Mouse (Mus musculus) Muller cell, postnatal 12 days (primary cell): Measurements from ENCODE around the gene Ulk3.

Source experiments
- DNase-seq: peaks from one replicate; pipeline ENCODE4 v3.0.0-alpha.2; 2015; ENCODE audit errors: inconsistent ontology term

Ulk3 gene

DNA sequence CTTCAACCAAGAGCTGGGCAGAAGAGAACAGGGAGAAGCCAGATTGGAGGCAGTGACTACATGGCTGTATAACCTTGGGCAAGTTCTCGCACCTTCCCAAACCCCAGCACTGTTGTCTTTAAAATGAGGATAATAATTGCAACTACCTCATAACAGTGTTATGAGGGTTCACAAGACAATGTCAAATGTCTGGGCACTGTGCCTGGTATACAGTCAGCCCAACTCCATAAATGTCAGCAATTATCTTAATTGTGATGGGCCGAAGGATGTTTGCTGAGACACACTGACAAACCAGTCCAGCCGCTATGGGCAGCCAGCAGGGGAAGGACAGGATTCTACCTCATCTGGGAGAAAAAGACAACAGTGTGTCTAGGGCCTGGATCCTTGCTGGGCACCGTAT is 25.5 kb downstream of the Ulk3 start:
- DNase-seq, result peak; percentile 76

DNA sequence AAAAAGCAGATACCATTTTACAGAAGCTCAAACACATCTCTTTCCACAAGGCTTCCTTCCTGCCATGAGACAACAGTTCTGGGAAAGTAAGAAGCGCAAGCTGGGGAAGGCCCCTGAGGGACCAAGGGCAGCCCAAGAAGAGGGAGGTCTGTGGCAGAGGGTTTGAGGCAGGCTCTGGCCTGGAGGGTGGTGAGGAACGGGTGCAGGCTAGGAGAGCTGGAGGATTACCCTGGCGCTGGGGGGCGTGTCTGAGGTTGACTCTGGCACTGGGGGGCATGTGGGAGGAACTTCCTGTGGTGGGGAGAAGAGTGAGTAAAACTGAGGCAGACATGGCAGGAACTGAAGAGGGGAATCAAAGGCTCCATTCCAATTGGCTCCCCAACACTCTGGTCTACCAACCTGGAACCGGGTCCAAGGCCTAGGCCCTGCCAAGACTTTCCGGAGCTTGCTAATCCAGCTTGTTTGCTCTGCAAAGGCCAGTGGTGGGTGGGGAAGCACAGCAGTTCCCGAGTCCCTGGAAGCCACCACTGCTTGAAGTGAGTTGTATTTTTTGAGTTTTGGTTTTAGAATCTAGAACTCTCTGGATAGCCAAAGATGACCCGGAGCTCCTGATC is 28.4 kb downstream of the Ulk3 start:
- DNase-seq, result no peak

DNA sequence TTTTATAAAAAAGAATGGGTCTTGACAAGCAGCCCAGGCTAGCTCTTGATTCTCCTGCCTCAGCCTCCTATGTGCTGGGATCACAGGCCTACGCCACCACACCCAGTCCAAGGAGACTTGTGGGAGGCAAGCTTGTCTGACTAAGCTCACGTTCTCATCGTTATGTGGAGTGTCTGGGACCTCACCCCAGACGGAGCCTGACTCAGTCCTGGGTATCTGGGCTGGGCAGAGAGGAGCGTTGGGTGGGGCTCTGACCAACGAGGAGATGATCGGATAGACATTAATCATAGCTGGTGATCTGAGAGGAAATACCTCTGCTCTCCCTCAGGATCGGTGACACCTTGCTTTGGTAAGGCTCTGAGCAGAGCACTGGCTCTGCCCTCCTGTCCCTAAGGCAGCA is 29.6 kb downstream of the Ulk3 start:
- DNase-seq, result no peak

DNA sequence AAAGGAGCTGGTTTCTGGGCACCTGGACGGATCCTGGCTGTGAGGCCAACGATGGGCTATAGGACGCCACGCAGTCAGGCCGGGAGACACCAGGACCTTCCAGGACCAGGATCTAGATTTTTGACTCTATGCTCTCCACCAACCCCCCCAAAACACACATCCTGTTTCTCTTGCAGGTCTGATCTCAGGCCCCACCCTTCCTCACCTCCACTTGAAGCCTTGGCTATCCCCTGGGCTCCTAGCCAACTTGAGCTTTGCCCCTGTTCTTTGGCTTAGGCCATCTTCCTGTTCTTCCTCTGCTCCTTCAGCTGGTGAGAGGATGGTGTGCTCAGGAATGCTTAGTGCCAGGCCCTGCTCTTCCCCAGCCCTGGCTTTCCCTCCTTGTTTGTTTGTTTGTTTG is 31.4 kb downstream of the Ulk3 start, which contains the start of gene Lman1l:
TSS of gene Lman1l (minus strand) at position 101 of the 400 bp plus-strand sequence.
- DNase-seq, result no peak

DNA sequence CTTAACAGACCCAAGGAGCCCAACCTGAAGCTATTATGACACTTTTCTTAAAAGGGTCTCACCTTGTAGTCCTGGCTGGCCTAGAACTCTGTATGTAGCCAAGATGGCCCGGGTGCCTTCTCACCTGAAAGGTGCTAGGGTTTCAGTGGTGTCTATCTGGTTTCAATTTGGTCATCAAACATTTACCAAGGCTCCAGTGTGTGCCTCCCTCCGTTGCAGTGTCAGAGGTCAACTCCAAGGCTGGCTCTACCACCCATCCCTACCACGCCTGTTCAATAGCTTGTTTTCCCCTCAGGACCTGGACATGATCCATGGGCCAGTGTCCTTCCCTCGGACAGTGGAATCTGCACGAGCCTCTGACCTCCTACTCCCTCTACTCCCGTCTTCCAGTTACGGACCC is 35.0 kb downstream of the Ulk3 start:
- no peak for DNase-seq

DNA sequence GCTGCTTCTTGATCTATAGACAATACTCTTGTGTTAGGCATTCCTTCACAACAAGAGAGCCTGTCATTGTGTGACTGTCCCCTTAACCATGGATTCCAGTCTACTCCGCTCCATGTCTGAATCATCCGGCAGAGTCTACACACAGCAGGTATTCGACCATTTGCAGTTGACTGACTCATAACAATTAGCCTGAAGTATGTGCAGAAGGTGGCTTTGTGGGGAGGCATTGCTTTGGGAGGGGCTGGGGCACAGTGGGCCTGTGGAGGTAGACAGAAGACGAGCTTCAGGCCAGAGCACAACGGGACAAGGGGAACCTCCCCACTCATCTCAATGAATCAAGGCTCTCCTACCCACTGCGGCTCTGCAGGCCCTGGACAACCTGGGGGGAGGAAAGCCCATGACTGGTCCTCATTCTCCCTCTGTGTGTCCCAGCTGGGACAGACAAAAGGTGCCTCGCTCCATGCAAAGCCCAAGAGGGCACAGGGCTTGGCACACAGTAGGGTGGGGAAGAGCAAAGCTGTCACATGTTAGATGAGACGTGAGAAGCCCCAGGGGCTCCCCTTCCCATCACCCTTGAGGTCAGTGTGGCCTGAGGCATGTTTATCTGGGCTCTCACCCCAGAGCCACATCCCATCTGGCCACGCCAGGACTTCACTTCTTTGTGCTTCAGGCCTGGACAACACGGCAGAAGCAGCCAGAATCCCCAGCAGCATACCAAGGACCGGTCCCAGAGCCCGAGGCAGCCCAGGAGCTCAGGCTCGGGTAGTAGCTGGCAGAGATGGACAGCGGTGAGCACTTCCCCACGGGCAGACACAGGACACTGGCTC is 36.6 kb downstream of the Ulk3 start:
- DNase-seq, result peak; percentile 94

DNA sequence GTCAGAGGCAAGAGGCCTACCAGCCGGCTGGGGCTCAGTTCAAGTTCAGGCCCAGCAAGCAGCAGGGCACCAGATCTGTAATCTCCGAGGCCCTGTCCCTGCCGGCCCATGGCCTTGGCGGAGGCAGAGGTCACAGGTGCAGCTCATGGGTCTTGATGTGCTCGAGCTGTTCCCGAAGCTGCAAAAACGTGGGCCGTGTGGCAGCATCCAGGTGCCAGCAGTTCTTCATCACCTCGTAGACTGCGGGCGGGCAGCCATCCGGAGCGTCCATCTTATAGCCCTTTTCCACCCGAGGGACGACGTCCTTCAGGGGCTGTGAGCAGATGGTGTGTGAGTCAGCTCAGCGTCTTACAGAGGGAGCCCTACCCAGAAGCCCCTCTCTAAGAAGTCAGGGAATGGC is 37.9 kb downstream of the Ulk3 start:
- DNase-seq, result no peak

DNA sequence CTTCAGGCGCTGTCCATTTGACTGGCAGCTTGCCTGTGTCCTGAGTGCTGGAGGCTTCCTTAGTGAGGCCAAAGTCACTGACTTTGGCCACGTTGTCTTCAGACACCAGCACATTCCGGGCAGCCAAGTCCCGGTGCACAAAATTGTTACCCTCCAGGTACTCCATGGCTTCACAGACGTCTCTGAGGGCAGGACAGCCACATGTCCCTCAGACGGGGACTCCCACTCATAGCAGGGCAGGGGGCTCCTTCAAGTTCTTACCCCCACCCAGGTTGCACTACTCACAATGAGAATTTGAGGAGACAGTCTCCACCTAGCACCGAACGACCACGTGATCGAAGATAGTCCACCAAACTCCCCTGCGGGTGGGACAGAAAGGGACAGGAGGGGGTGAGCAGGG is 38.6 kb downstream of the Ulk3 start:
- DNase-seq, result no peak

DNA sequence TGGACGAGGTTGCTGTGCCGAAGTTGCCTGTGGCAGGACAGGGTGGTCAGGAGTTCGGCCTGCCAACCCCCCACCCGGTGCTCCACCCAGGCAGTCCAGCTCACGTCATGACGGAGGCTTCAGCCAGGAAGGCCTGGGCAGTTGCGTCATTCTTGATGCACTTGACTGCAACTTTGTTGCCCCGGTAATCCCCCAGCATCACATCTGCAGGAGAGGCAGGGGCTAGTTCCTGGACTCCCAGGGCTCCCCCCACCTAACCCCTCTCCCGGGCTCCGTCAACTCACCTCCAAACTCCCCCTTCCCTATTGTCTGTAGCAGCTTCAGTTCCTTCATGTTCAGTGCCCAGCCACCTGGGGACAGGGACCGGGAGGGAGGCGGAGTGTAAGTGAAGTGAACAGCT is 39.5 kb downstream of the Ulk3 start:
- no peak for DNase-seq

DNA sequence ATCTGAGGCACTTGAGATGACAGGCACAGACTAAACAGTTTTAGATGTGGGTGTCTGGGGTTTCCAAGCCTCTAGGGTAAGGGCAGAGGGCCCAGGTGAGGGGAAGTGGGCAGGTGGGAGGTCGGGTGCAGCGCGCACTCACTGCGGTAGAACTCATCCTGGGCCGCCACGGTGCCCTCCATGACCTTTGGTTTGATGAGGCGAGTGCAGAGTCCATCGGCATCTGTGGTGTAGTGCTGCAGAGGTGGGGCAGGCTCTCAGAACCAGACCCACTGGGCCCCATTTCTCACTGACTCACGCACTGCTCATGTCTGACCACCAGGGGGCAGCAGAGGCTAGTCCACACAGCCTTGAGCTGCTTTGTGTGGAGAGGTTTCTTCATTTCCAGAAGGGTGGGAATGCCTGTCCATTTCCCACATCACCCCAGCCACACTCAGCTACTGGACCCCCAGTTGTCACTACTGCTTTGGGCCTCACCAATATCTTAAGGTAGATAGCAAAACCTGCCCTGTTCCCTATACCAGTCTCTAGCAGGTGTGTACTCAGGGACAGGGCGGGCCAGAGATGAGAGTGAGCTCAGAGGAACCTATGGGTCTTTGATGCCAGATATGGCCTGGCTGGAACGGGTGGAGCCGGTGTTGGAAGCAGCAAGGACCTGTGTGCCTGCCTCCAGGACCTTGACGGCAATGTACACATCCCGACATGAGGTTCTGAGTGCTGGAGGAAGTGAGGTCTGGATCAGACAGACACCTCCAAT is 40.0 kb downstream of the Ulk3 start:
- peak; percentile 64 for DNase-seq

DNA sequence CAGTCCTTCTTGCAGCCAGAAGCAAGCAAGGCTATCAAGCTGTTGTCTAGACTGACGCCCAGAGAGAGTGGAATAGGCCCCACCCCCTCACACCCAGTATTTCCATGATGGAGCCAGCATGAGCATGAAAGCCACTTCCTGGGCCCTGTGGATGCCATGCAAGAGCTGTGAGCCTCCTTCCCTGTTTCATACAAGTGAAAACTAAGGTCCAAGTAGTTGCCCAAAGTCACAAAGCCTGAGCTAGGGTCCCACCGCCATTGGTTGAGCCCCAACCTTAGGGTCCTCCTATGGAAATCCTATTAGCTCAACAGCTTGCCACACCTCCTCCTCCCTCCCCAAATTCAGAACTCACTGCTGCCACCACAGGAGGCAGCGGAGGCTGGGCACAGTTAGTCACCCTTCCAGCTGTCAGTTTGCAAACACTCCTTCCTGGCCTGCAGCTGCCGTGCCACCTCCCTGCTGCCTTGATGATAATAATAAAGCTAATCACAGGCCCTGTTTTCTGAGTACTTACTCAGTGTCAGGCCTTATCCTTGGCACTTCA is 44.3 kb downstream of the Ulk3 start:
- no peak for DNase-seq

DNA sequence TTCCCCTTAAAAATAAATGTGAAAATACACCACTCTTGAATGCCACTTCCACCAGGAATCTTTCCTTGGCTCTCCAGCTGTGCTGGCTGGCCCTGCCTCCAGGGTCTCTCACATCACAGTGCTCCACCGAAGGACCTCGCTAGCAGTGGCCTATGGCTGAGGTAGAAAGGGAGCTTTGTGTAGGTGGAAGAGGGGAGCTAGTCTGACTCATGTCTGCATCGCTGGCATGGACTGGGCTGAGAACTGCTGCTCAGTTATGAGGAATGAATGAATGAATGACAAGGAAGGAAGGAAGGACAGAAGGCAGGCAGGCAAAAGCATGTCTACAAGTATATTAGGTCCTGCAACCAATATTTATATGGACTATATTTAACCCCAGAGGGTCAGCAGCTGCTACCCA is 48.0 kb downstream of the Ulk3 start:
- no peak for DNase-seq

DNA sequence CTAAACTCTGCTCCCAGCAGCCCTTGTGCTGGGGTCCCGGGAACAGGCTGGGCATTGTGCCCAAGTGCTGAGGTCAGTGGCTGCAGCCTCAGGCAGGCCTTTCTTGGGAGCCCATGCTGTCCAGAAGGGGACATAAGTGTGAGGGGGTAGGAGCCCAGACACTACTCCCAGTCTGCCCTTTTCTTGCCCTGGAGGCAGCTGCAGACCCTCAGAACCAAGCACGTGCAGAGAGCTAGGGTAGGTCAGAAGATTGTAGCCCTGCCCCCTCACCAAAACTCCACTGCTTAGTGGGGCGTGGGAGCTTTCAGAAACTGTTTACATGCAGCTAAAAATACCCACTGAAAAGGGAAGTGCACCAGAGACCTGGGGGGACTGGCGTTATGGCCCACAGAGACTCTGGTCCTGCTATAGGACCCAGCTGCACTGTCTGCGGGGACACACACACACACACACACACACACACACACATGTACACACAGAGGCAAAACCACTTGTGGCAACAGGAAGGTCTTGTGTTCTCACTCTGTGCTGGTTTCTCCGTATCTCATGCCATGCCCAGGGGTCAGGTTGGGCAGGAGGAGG is 48.6 kb downstream of the Ulk3 start:
- peak; percentile 84 for DNase-seq

DNA sequence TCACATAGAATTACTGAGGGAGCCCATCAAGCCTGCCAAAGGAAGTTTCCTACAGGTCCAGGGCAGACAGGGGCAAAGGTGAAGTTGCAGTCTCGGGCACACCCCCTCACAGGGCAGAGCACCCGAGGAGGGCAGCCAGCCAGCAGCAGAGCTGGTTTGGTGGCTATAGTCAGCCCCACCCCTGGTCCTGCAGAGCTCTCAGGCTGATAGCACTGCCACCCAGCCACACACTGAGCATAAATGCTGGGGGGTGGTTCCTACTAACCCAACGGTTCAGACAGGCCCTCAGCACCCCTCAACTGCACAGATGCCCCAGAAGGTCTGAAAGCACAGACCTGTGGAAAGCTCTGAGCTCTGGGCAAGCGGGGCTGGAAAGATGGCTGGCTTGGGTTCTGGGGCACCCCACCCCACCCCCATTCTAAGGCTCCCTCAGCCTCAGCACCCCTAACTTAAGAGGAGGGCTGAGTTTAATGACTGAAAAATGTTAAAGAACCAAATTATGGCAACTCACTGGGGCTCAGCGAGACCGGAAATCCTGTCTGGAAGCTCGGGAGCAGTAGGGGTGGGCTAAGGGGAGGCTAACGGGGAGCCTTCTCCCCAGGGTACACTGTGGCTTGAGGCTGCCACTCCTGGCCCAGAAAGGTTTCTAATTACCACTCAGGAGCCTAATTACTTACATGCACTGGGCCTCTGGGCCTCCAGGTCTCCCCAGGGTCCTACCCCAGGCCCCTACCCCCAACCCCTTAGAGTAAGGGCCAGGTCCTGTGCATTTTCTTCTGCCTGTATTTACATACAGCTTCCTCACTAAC is 49.6 kb downstream of the Ulk3 start:
- no peak for DNase-seq

DNA sequence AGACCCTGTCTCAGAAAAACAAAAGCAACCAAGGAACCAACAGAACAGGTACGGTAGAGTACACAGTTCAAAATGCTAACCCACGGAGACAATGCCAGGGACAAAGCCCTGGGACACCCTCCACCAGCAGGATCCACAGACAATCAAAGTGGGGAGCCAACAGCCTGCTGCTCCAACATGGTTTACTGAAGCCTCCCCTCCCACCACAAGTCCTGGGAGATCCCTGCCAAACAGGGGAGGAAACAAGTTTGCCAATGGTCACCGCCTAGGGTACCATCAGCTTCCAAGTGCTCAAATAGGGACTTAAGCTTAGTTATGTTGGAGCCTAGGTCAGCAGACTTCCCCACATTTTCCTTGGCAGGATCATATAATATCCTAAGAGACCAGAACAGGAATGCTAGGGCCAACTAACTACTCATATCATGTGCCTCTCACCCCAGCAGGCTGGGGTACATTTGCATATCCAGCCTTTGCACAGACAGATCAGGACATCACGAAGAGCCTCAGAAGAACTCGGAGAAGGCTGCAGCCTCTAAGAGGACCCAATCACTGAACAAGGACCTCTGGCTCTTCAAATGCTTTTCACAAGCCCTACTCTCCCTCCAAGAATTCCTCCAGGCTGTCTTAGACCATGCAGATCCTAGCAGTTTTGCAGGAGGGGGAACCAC is 50.5 kb downstream of the Ulk3 start:
- no peak for DNase-seq

DNA sequence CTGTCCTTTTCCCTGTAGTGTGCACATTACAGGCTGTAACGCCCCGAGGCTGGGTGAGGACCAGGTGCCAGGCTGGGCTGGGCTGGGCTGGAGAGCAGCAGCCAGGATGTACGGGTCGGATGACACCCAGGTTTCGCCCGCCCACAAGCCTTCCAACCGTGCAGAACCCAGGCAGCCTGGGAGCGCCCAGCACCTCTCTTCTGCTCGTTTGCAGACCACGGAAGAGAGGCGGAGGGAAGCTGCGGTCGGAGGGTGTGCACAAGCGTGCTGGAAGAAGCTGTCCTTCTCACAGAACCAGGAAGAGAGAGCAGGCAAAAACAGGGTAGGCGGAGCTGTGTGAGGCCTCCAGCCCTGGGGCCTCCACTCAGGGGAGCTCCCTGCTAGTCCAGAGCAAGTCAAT is 51.1 kb downstream of the Ulk3 start:
- DNase-seq, result peak; percentile 69

DNA sequence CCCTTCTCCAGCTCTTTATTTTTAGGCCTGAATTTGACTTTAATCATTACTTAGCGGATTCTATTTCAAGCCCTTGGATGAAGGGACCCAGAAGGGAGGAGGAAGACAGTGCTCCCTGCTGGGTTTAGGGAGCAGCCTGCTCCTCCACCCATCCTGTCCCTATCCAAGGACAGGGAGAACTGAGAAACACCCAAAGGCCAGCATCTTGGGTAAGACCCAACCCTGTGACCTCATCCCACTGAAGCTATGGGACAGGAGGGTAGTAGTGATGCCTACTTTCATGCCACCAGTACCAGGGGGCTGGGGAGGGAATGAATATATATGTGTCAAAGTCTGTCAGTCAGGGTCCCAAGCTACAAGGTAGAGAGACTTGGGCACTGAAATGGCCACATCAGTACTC is 51.8 kb downstream of the Ulk3 start:
- DNase-seq, result no peak

DNA sequence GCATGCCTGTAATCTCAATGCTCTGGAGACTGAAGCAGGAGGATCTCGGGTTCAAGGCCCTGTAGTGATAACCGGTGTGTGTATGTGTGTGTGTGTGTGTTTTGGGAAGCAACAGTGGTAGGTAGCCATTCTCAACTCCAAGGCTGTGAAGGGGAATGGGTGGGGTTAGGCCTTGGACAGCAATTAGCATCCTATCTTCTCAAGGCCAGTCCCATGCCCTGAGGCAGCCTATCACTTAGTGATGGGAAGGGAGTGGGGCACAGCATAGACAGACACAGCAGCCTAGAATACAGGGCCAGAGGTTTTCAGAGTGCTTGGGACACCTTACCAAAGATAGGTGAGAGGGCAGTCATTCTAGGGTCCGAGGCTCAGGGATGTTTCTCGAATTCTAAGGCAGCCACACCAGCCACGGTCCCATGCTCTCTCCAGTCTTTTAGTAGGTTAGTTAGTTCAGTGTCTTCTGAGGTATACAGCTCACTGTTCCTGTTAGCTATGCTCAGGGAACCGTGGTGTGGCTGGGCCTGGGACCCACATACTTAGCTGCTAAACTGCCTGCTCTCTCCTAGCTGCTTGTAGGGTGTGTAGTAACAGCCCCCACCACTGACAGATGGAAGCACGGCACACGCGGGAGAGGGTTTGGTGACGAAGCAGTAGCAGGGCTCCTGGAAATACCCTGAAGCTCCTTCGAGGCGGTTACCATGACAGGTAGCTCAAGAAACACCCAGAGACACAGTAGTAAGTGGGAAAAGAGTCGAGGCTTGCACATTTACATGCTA is 52.7 kb downstream of the Ulk3 start:
- DNase-seq, result no peak

DNA sequence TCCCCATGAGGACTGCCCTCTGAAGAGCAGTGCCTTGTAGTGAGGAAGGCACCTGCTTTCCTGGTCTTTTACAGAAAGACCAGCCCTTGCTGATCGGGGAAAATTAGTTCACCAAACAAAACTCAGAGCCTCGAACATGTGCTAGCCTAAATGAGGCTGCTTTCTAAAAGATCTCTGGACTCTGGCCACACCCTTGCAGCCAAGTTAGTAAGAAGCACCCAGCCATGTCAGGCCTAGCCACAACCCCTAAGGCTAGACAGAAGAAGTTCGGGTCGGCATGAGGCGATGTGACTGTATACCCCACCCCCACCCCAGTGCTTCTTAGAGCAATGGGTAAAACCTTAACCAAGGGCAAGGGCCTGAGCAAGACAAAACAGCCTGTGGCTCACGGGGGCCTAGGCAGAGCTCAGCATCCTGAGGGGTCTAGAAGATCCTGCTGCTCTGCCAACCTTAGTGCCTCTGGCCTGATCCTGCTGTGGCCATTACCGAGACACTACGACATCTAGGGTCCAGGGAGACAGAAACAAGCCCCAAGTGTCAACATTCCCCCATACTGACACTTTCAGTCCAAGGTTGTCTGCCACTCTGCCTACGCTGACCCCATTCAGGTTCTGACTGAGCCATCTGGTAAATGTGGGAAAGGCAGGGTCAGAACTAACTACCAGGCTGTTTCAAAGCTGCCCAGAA is 54.1 kb downstream of the Ulk3 start:
- no peak for DNase-seq
